Mouse (Mus musculus) layer of hippocampus, postnatal 10 days (tissue): ENCODE results near the gene Kif1bp. TPM values are rescaled to one million over a fixed set of nuclear protein-coding genes. Genes with fewer than 3 reads are reported as not detected.
"Not testable (repeated sequence)": the region's sequence is repeated elsewhere in the genome, so short reads cannot be mapped to it uniquely, and the experiment has no call there.

ENCODE experiments used
- DNase-seq, 2 experiments: peaks; one replicate each; pipeline ENCODE4 v3.0.0; 2021; ENCODE audit warnings: low spot score in 2 of 2
- long read RNA-seq: library from polyadenylated mRNA; stranded (forward); transcript quantifications from one replicate; pipeline ENCODE4 v2.0.0, GENCODE M21; 2023
- total RNA-seq, 2 experiments: library from RNA; stranded (reverse); gene quantifications; 2 replicates each; pipeline ENCODE4 v1.2.3; 2021

Gene Kif1bp
- 100 to 1,000 TPM; 140 to 141 TPM for total RNA-seq
- long read RNA-seq, transcript Kif1bp-201 (7 exons, 2,472 nt), result major isoform, 186 of 218 reads
- long read RNA-seq, partial matches to known transcripts, result 4 of 218 reads
- long read RNA-seq, other reads (novel, unspliced or antisense), result 27 of 218 reads

GRCm38 (mm10) chr10:62578338-62579100 lies at the start of gene Kif1bp:
TSS of gene Kif1bp (minus strand) at chr10:62578457.
- DNase-seq, result peak; percentile 96 to 97

- no peak for DNase-seq
Measured at GRCm38 (mm10) chr10:62604161-62604560, 25.9 kb upstream of the Kif1bp start.

- DNase-seq, result no peak
Measured at GRCm38 (mm10) chr10:62603233-62604030, 25.2 kb upstream of the Kif1bp start.

GRCm38 (mm10) chr10:62602177-62603040 lies 24.2 kb upstream of the Kif1bp start, which contains the start of gene Ddx21:
TSS of gene Ddx21 (minus strand) at chr10:62602281.
- peak; percentile 89 for DNase-seq

- DNase-seq, result no peak
Measured at GRCm38 (mm10) chr10:62601833-62602176, 23.5 kb upstream of the Kif1bp start.

- DNase-seq, result no peak
Measured at GRCm38 (mm10) chr10:62601053-62601791, 23.0 kb upstream of the Kif1bp start.

- no peak for DNase-seq
Measured at GRCm38 (mm10) chr10:62600056-62600455, 21.8 kb upstream of the Kif1bp start.

GRCm38 (mm10) chr10:62599311-62599710 lies 21.1 kb upstream of the Kif1bp start:
- DNase-seq, result not testable (repeated sequence)

GRCm38 (mm10) chr10:62592496-62592895 lies 14.2 kb upstream of the Kif1bp start:
- DNase-seq, result peak in 1 of 2 experiments; percentile 34

- DNase-seq, result peak; percentile 91 to 92
Measured at GRCm38 (mm10) chr10:62590200-62590599, 11.9 kb upstream of the Kif1bp start.

- no peak for DNase-seq
Measured at GRCm38 (mm10) chr10:62588616-62589015, 10.4 kb upstream of the Kif1bp start.

- DNase-seq, result no peak
Measured at GRCm38 (mm10) chr10:62583245-62583644, 5.0 kb upstream of the Kif1bp start.

GRCm38 (mm10) chr10:62582701-62583100 lies 4.4 kb upstream of the Kif1bp start:
- no peak for DNase-seq

- DNase-seq, result no peak
Measured at GRCm38 (mm10) chr10:62582263-62582662, 4.0 kb upstream of the Kif1bp start.

GRCm38 (mm10) chr10:62579129-62579528 lies 872 bp upstream of the Kif1bp start:
- DNase-seq, result not testable (repeated sequence)

- DNase-seq, result no peak
Measured at GRCm38 (mm10) chr10:62577673-62578337, 452 bp downstream of the Kif1bp start.

- no peak for DNase-seq
Measured at GRCm38 (mm10) chr10:62575001-62575400, 3.3 kb downstream of the Kif1bp start.

GRCm38 (mm10) chr10:62570126-62570871 lies 8.0 kb downstream of the Kif1bp start:
- no peak for DNase-seq

- no peak for DNase-seq
Measured at GRCm38 (mm10) chr10:62568861-62569260, 9.4 kb downstream of the Kif1bp start.
